20 mouse cellular contexts compared by ENCODE assay signal in the genomic region with DNA sequence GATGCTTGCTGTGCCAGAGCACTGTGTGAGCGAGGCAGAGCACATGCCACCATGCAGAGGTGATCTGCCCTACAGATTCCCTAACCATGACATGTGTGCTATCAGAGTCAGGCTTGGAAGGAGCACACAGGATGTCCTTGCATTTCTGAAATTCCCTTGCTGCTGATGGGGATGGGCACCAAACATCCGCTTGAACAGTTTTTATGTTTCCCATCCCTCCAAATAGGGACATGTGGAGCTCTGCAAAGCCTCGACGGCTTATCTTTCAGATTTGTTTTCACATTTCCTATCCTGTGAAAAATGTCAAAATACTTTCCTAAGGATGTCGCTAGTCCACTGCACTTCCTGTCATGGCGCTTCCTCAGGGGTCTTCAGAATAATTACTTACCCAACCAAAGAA. TPM values are rescaled to one million over a fixed set of nuclear protein-coding genes. Genes with fewer than 3 reads are reported as not detected.
DNase-seq lines count a peak whose midpoint lies in the region; ATAC-seq lines count a peak whose summit lies in the region.
"Had no signal": no experiment of that assay in that cellular context is flagged by ENCODE, and none has a peak within 500 bp of the region (broad histone marks: within the 10 kb centered on the region; RNA-seq: fewer than 3 reads in every experiment).

No protein-coding gene starts in this region.

- intact Hi-C loops in heart, postnatal 25 days (cut with DNase I) = no loop called here

- H3K4me1 ChIP-seq in heart, embryonic 12.5 days (replicated peaks) = peaks cover 84% of the 10 kb centered on the region
- peaks cover 41% of the 10 kb centered on the region for H3K4me1 ChIP-seq in kidney, embryonic 16.5 days (ENCODE audit: insufficient read depth, low read length)

- H3K27me3 ChIP-seq in heart, embryonic 12.5 days (replicated peaks) = no peaks in the 10 kb centered on the region
- H3K27me3 ChIP-seq in kidney, embryonic 16.5 days (ENCODE audit: insufficient read depth, low read length) = no peaks in the 10 kb centered on the region
- H3K27me3 ChIP-seq: liver, embryonic 15.5 days; Patski had no signal

- WGBS in heart, embryonic 12.5 days = 42% methylated on average over 6 of the region's 6 CpGs
- WGBS in kidney, embryonic 16.5 days = 63% methylated on average over 6 of the region's 6 CpGs

- H3K27ac ChIP-seq in heart, embryonic 12.5 days (ENCODE audit: poor library complexity, severe bottlenecking) = peak overlapping the region; percentile 66
- H3K27ac ChIP-seq in kidney, embryonic 16.5 days (ENCODE audit: low read length) = 0 out of 2 replicates have a peak overlapping the region, but pooled peaks have one; percentile 51
- H3K27ac ChIP-seq: hindbrain, postnatal 0 days; liver, embryonic 15.5 days had no signal

- no peaks in the 10 kb centered on the region for H3K36me3 ChIP-seq in heart, embryonic 12.5 days
- 0 out of 2 replicates have a peak, but pooled peaks cover 6% of the 10 kb centered on the region for H3K36me3 ChIP-seq in kidney, embryonic 16.5 days (ENCODE audit: insufficient read depth, low read length)
- H3K36me3 ChIP-seq: liver, embryonic 15.5 days had no signal

- no peak overlapping the region for H3K9ac ChIP-seq in heart, embryonic 12.5 days
- H3K9ac ChIP-seq in kidney, embryonic 16.5 days (replicated peaks; ENCODE audit: low read length) = no peak overlapping the region
- H3K9ac ChIP-seq: liver, embryonic 15.5 days had no signal

- no peaks in the 10 kb centered on the region for H3K9me3 ChIP-seq in heart, embryonic 12.5 days (replicated peaks)
- H3K9me3 ChIP-seq in kidney, embryonic 16.5 days (ENCODE audit: low read length) = no peaks in the 10 kb centered on the region
- H3K9me3 ChIP-seq: liver, embryonic 15.5 days had no signal

- ATAC-seq in heart, embryonic 12.5 days (ENCODE audit: insufficient number of reproducible peaks, low FRiP score) = no peak
- peak; percentile 40; the same call in 1 of the 2 replicates for ATAC-seq in kidney, embryonic 16.5 days (ENCODE audit: low FRiP score, low TSS enrichment)
- ATAC-seq: activated CD4-positive, CD25-positive, alpha-beta regulatory T cell, adult 4 months; forebrain, embryonic 16.5 days; hindbrain, postnatal 0 days; midbrain, embryonic 16.5 days; Patski had no signal

- no peak overlapping the region for H3K4me2 ChIP-seq in heart, embryonic 12.5 days
- H3K4me2 ChIP-seq in kidney, embryonic 16.5 days (replicated peaks; ENCODE audit: low read depth, low read length) = no peak overlapping the region
- H3K4me2 ChIP-seq: liver, embryonic 15.5 days had no signal

- H3K4me3 ChIP-seq in heart, embryonic 12.5 days = no peak overlapping the region
- H3K4me3 ChIP-seq in kidney, embryonic 16.5 days (ENCODE audit: low read length) = no peak overlapping the region
- H3K4me3 ChIP-seq: liver, embryonic 15.5 days had no signal

- no peak for DNase-seq in heart, postnatal 25 days (ENCODE audit: low spot score)
- DNase-seq in kidney, adult 8-10 months = no peak
- DNase-seq in lung, postnatal 10 days = peak; percentile 41
- DNase-seq in lung, postnatal 14 days = no peak
- peak; percentile 53 for DNase-seq in lung, postnatal 25 days (ENCODE audit: low spot score)
- no peak for DNase-seq in layer of hippocampus, adult 18-20 months (ENCODE audit: low spot score in 2 of 2)
- DNase-seq: adrenal gland, postnatal 14 days; cerebellum, adult 18-20 months; left cerebral cortex, postnatal 4 days; right cerebral cortex, adult 18-20 months; thymus, postnatal 4 days had no signal

RNA-seq across cellular contexts. Expression of a gene that starts 40.4 kb away (rescaled TPM):
- polyA plus RNA-seq in heart, embryonic 12.5 days (2016; fragmentation: Nextera tagmentation; extraction: Ambion mirVana) = 117 and 129 TPM in 2 replicates
- 100 to 1,000 TPM; 292 to 338 TPM for total RNA-seq in heart, postnatal 25 days (2021)
- polyA plus RNA-seq in kidney, embryonic 16.5 days (2015; fragmentation: Nextera tagmentation; extraction: Ambion mirVana) = 121 and 126 TPM in 2 replicates
- 10 to 100 TPM; 39.6 to 42.9 TPM for total RNA-seq in layer of hippocampus, adult 18-20 months (2021)
- polyA plus RNA-seq: activated CD4-positive, CD25-positive, alpha-beta regulatory T cell, adult 4 months had no signal

RNA-seq across cellular contexts. Expression of a gene that starts 40.4 kb away (rescaled TPM):
- 240 and 249 TPM in 2 replicates for polyA plus RNA-seq in heart, embryonic 12.5 days (2016; fragmentation: Nextera tagmentation; extraction: Ambion mirVana)
- 100 to 1,000 TPM; 537 to 622 TPM for total RNA-seq in heart, postnatal 25 days (2021)
- polyA plus RNA-seq in kidney, embryonic 16.5 days (2015; fragmentation: Nextera tagmentation; extraction: Ambion mirVana) = 382 and 440 TPM in 2 replicates
- total RNA-seq in layer of hippocampus, adult 18-20 months (2021) = 10 to 100 TPM; 33.4 to 43.0 TPM
- total RNA-seq: megakaryocyte-erythroid progenitor cell, adult 5-6 weeks had no signal
- polyA plus RNA-seq: activated CD4-positive, CD25-positive, alpha-beta regulatory T cell, adult 4 months had no signal

Comparison
In these comparisons a context has a peak if more than half of its experiments do, and no peak if none do; other contexts are left out.
1. DNase-seq: peak in lung, postnatal 10 days (single experiment) and lung, postnatal 25 days (single experiment); none in heart, postnatal 25 days (single experiment), kidney, adult 8-10 months (0 of 2), lung, postnatal 14 days (single experiment) and layer of hippocampus, adult 18-20 months (0 of 2).
2. RNA of a gene that starts 40.4 kb away (total RNA-seq): 292 to 338 TPM in heart, postnatal 25 days; 39.6 to 42.9 TPM in layer of hippocampus, adult 18-20 months; every median in the first group is over 4 times any median in the second.
3. RNA of a gene that starts 40.4 kb away (total RNA-seq): 537 to 622 TPM in heart, postnatal 25 days; 33.4 to 43.0 TPM in layer of hippocampus, adult 18-20 months; every median in the first group is over 10 times any median in the second.